In the genomic region with DNA sequence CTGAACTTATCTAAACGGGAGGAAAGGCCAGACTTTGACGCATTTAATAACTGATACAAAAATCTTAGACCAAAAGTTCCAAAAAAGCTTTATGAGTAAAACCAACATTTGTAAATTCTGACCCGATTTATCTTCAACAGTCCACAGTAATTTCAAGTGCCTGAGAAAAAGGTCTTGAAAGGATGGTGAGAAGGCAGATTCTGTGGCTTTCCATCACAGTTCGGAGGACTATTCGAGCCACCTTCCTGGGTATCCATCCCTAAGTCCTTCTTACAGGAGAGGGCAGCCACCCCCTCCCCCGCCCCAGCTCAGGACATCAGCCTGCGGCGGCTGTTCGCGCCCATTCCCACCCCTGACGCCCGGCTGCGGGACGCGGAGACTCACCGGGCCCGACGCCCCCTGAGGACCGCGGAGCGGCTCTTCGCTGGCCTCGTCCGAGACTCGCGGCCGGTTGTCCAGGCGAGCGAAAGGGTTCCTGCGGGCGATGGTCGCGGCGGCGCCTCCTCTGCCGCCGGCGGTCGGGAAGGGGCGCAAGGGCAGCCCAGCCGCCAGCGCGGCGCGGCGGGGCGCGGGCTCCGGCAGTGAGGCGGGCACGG, we compare ENCODE assay signal across 8 mouse cellular contexts. TPM values are rescaled to one million over a fixed set of nuclear protein-coding genes. Genes with fewer than 3 reads are reported as not detected.
DNase-seq lines count a peak whose midpoint lies in the region; ATAC-seq and TF ChIP-seq lines count a peak whose summit lies in the region.

No protein-coding gene starts in this region.

- peaks cover 14% of the 10 kb centered on the region; the same call in 1 of the 2 replicates for H3K36me3 ChIP-seq in heart, embryonic 15.5 days
- H3K36me3 ChIP-seq in midbrain, embryonic 16.5 days (ENCODE audit: control insufficient read depth, insufficient read depth, low read length): peaks cover 23% of the 10 kb centered on the region

- peaks cover 16% of the 10 kb centered on the region for H3K4me1 ChIP-seq in heart, embryonic 15.5 days (replicated peaks)
- peaks cover 16% of the 10 kb centered on the region for H3K4me1 ChIP-seq in midbrain, embryonic 16.5 days (ENCODE audit: control insufficient read depth, insufficient read depth, low read length)

- no peak for TF ChIP-seq CTCF in brain, embryonic 14.5 days (IDR thresholded peaks at IDR 0.05; ENCODE audit: borderline replicate concordance, extremely low read depth, insufficient read depth, insufficient read length)

- WGBS in heart, embryonic 15.5 days: under 1% methylated on average over 50 of the region's 51 CpGs
- 2% methylated on average over 40 of the region's 51 CpGs for WGBS in midbrain, embryonic 16.5 days

- H3K4me2 ChIP-seq in heart, embryonic 15.5 days: peak overlapping the region; percentile 96
- H3K4me2 ChIP-seq in midbrain, embryonic 16.5 days (ENCODE audit: low read length): peak overlapping the region; percentile 82

- no peak for DNase-seq in heart, adult 8-10 months (ENCODE audit: low spot score)
- DNase-seq in brain, embryonic 14.5 days (ENCODE audit: low read depth): peak; percentile 55
- DNase-seq in induced T-regulatory cell, adult 2 months (ENCODE audit: low read depth): peak; percentile 39
- DNase-seq in left cerebral cortex, postnatal 10 days (ENCODE audit: extremely low spot score in 1 of 2, low spot score in 2 of 2): no peak
- DNase-seq in urinary bladder, postnatal 4 days (ENCODE audit: low spot score in 2 of 2): no peak
- no peak for DNase-seq in right cerebral cortex, postnatal 25 days

- H3K9ac ChIP-seq in heart, embryonic 15.5 days: peak overlapping the region; percentile 85
- H3K9ac ChIP-seq in midbrain, embryonic 16.5 days (ENCODE audit: low read depth, low read length): peak overlapping the region; percentile 91

- no peaks in the 10 kb centered on the region for H3K27me3 ChIP-seq in heart, embryonic 15.5 days
- no peaks in the 10 kb centered on the region for H3K27me3 ChIP-seq in midbrain, embryonic 16.5 days (ENCODE audit: control insufficient read depth, insufficient read depth, low read depth, low read length)

- no peaks in the 10 kb centered on the region for H3K9me3 ChIP-seq in heart, embryonic 15.5 days (replicated peaks)
- no peaks in the 10 kb centered on the region for H3K9me3 ChIP-seq in midbrain, embryonic 16.5 days (replicated peaks; ENCODE audit: control insufficient read depth, low read length, poor library complexity, severe bottlenecking)

- peak overlapping the region; percentile 89 for H3K4me3 ChIP-seq in heart, embryonic 15.5 days
- H3K4me3 ChIP-seq in midbrain, embryonic 16.5 days (ENCODE audit: low read depth, low read length): peak overlapping the region; percentile 96

- no peak for TF ChIP-seq POLR2A in brain, embryonic 14.5 days (IDR thresholded peaks at IDR 0.05; ENCODE audit: borderline replicate concordance, extremely low read depth, insufficient read depth, insufficient read length, poor library complexity, severe bottlenecking)

- peak; percentile 52 for ATAC-seq in heart, embryonic 15.5 days (replicated peaks; ENCODE audit: insufficient number of reproducible peaks, insufficient read depth, low FRiP score, low read depth)
- ATAC-seq in midbrain, embryonic 16.5 days: peak; percentile 69

- intact Hi-C loops in left cerebral cortex, postnatal 10 days (cut with DNase I): no loop called here

- peak overlapping the region; percentile 78 for H3K27ac ChIP-seq in heart, embryonic 15.5 days
- peak overlapping the region; percentile 91 for H3K27ac ChIP-seq in midbrain, embryonic 16.5 days (ENCODE audit: low read length)

RNA-seq across cellular contexts. Expression of a gene that starts 0.4 kb away (rescaled TPM):
- polyA plus RNA-seq in heart, embryonic 15.5 days (2015; fragmentation: Nextera tagmentation; extraction: Ambion mirVana): 10.7 and 12.3 TPM in 2 replicates
- total RNA-seq in heart, adult 8-10 months (2022): 1 to 10 TPM; 2.9 to 6.0 (median 3.5) TPM
- polyA plus RNA-seq in brain, embryonic 14.5 days (2012; rRNA removed): 36.4 and 45.3 TPM in 2 replicates
- polyA plus RNA-seq in midbrain, embryonic 16.5 days (2015; fragmentation: Nextera tagmentation; extraction: Ambion mirVana): 19.2 and 20.4 TPM in 2 replicates
- 10 to 100 TPM; 24.9 to 28.8 TPM for total RNA-seq in left cerebral cortex, postnatal 10 days (2021)

RNA-seq across cellular contexts. Expression of a gene that starts 40.7 kb away (rescaled TPM):
- 50.7 and 56.2 TPM in 2 replicates for polyA plus RNA-seq in heart, embryonic 15.5 days (2015; fragmentation: Nextera tagmentation; extraction: Ambion mirVana)
- 10 to 100 TPM; 26.0 to 30.4 (median 27.1) TPM for total RNA-seq in heart, adult 8-10 months (2022)
- polyA plus RNA-seq in brain, embryonic 14.5 days (2012; rRNA removed): 72.1 and 92.2 TPM in 2 replicates
- 114 and 121 TPM in 2 replicates for polyA plus RNA-seq in midbrain, embryonic 16.5 days (2015; fragmentation: Nextera tagmentation; extraction: Ambion mirVana)
- 10 to 100 TPM; 87.9 to 97.1 TPM for total RNA-seq in left cerebral cortex, postnatal 10 days (2021)

RNA-seq across cellular contexts. Expression of a gene that starts 40.8 kb away (rescaled TPM):
- polyA plus RNA-seq in heart, embryonic 15.5 days (2015; fragmentation: Nextera tagmentation; extraction: Ambion mirVana): 76.8 and 81.4 TPM in 2 replicates
- total RNA-seq in heart, adult 8-10 months (2022): 100 to 1,000 TPM; 119 to 148 (median 131) TPM
- 331 and 353 TPM in 2 replicates for polyA plus RNA-seq in brain, embryonic 14.5 days (2012; rRNA removed)
- polyA plus RNA-seq in midbrain, embryonic 16.5 days (2015; fragmentation: Nextera tagmentation; extraction: Ambion mirVana): 98.4 and 115 TPM in 2 replicates
- total RNA-seq in left cerebral cortex, postnatal 10 days (2021): 100 to 1,000 TPM; 211 to 212 TPM

RNA-seq across cellular contexts. Expression of a gene that starts 41.0 kb away (rescaled TPM):
- polyA plus RNA-seq in heart, embryonic 15.5 days (2015; fragmentation: Nextera tagmentation; extraction: Ambion mirVana): 17.6 and 22.3 TPM in 2 replicates
- 10 to 100 TPM; 50.2 to 64.1 (median 53.3) TPM for total RNA-seq in heart, adult 8-10 months (2022)
- polyA plus RNA-seq in brain, embryonic 14.5 days (2012; rRNA removed): 62.2 and 82.6 TPM in 2 replicates
- polyA plus RNA-seq in midbrain, embryonic 16.5 days (2015; fragmentation: Nextera tagmentation; extraction: Ambion mirVana): 60.7 and 63.5 TPM in 2 replicates
- 100 to 1,000 TPM; 132 to 137 TPM for total RNA-seq in left cerebral cortex, postnatal 10 days (2021)

RNA-seq across cellular contexts. Expression of a gene that starts 41.4 kb away (rescaled TPM):
- polyA plus RNA-seq in heart, embryonic 15.5 days (2015; fragmentation: Nextera tagmentation; extraction: Ambion mirVana): 61.2 and 78.8 TPM in 2 replicates
- total RNA-seq in heart, adult 8-10 months (2022): 10 to 100 TPM; 72.7 to 86.8 (median 73.1) TPM
- 42.7 and 46.1 TPM in 2 replicates for polyA plus RNA-seq in brain, embryonic 14.5 days (2012; rRNA removed)
- polyA plus RNA-seq in midbrain, embryonic 16.5 days (2015; fragmentation: Nextera tagmentation; extraction: Ambion mirVana): 55.2 and 62.5 TPM in 2 replicates
- total RNA-seq in left cerebral cortex, postnatal 10 days (2021): 10 to 100 TPM; 45.3 to 58.8 TPM

Comparison
In these comparisons a context has a peak if more than half of its experiments do, and no peak if none do; other contexts are left out.
1. DNase-seq: peak in brain, embryonic 14.5 days (single experiment) and induced T-regulatory cell, adult 2 months (single experiment); none in heart, adult 8-10 months (single experiment), left cerebral cortex, postnatal 10 days (0 of 2), urinary bladder, postnatal 4 days (0 of 2) and right cerebral cortex, postnatal 25 days (single experiment).